Mouse (Mus musculus) B cell, adult (primary cell): ENCODE measurements around the gene Dguok. TPM values are rescaled to one million over a fixed set of nuclear protein-coding genes. Genes with fewer than 3 reads are reported as not detected.

Experiments used
- total RNA-seq: library from RNA; stranded (reverse); gene quantifications from 4 replicates; pipeline ENCODE4 v1.2.4, GENCODE M21; 2023; ENCODE audit not compliant: inconsistent age

Dguok gene
- 46.6 to 57.3 TPM (median 52.9 TPM) in 4 replicates for total RNA-seq

DNA sequence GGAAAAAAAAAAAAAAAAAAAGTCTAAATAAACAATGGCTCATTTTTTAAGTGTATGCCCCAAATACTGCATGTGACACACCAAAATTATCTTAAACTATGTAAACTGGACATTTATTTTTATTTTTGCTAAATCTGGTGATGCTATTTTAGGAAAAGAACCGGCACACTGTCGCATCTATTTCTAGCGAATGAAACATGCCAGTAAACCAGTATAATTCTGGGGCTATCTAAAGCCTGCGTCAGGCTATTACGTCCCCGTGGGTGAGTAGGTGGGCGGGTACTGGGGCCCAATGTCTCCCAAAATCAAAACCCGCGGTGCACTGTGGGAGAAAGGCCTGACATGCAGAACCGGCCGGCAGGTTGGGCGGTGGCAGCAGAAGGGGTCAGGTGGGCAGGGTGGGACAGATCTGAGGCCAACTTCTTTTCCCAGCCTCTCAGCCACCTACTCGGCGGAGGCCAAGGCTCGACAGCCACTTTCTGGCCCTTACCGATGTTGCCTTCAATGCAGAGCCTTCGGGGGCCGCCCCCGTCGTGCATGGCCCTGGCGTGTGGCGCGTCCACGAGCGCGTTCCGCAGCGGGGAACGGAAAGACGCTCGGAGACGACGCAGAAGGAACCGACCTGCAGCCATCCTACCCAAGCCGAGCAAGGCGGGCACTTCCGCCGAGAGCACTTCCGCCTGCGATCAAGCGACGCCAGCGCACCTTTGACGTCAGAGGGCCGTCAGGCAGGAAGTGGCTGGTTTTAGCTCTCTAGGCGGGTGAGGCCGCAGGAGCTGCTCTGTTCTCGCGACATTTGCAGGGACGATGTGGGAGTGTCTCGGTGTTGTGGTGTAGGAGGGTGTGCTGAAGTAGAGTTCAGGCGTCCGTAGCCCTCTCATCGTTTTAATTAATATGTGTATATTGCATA lies at the start of gene Dguok:
Dguok (minus strand) TSS at position 712 of the 910 bp plus-strand sequence.

DNA sequence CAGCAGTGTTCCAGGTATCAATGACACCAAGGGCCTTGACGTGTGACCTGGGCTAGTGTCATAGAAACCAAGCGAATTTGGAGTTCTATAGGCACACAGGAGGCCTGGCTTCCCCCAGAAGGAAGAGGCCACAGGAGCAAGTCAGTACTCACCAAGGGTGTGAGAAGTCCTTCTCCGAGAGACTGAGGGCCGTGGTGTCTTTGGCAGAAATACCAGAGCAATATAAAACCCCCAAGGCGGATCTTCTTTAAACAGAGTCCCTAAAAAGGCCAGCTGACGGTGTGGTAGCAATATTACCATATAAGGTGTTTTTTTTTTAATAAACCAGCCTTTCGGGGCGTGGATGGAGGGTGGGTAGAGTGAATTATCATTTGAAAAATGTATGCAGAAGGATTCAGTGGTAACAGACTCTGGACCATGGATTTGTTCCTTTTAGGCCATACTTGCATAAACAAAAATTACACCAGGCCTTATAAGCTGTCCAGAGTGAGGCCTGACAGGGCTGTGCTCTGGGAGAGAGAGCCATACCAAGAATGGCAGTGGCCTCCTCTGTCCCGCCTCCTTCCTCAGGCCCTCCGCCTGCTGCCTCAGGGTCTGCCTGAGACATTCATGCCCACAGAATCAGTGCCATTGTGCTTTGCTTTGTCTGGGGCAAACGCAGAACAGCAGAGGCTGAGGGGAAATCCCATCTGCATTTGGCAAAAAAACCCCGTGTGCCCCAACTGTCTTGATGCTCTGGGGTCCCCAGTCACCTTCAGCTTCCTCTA lies 29.4 kb upstream of the Dguok start, which contains the start of gene Actg2:
Actg2 (minus strand) TSS at position 238 of the 767 bp plus-strand sequence.

DNA sequence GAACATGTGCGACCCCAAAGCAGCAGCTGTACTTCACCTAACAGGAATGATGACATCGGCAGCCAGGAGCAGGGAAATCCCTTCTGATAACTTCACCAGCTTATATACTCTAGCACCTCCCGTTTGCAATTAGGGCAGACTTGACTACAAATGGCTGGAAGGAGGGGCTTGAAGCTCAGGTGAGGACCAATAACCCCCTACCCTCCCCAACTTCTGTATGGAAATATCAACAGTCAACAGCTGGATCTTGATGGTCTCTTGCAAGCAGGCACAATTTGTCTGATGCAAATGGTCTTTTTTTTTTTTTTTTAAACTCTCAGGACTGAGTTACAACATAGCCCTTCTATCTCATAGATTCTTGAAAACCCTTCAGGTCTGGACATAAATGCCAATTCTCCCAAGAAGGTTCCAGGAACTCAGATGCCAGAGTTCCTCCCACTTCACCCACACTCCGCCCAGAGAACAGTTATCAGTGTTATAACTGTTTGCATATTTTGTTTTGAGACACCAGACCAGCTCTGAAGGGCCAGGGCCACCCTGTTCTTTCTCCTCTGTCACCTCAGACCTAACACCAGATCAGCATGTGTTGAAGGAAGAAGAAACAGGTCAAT lies 47.6 kb downstream of the Dguok start, which contains the start of gene Tet3:
Tet3 (minus strand) TSS at position 51 of the 611 bp plus-strand sequence.

Other genes starting within 250 kb of the Dguok start
- 14.9 to 17.3 TPM (median 16.1 TPM) in 4 replicates for gene Mthfd2, start 181.1 kb downstream of the Dguok start, total RNA-seq
- gene Mob1a, start 181.0 kb downstream of the Dguok start, total RNA-seq, result 140 to 161 TPM (median 148 TPM) in 4 replicates
- gene Bola3, start 157.8 kb downstream of the Dguok start, total RNA-seq, result 34.6 to 47.8 TPM (median 38.6 TPM) in 4 replicates
- 70.0 to 82.7 TPM (median 78.5 TPM) in 4 replicates for gene Tet3, start 47.9 kb downstream of the Dguok start, total RNA-seq
- not detected in 4 replicates for gene Actg2, start 29.3 kb upstream of the Dguok start, total RNA-seq
- gene Stambp, start 65.8 kb upstream of the Dguok start, total RNA-seq, result 16.4 to 18.9 TPM (median 17.0 TPM) in 4 replicates
- gene Clec4f, start 149.2 kb upstream of the Dguok start, total RNA-seq, result not detected in 4 replicates
- gene Cd207, start 170.9 kb upstream of the Dguok start, total RNA-seq, result not detected in 4 replicates
- gene Vax2, start 204.3 kb upstream of the Dguok start, total RNA-seq, result not detected in 4 replicates
- not detected in 4 replicates for gene Atp6v1b1, start 236.0 kb upstream of the Dguok start, total RNA-seq